Mouse (Mus musculus): Measurements from ENCODE around the gene Tbcc.
"Not testable (repeated sequence)": the region's sequence is repeated elsewhere in the genome, so short reads cannot be mapped to it uniquely, and the experiment has no call there.

Gene Tbcc

DNA sequence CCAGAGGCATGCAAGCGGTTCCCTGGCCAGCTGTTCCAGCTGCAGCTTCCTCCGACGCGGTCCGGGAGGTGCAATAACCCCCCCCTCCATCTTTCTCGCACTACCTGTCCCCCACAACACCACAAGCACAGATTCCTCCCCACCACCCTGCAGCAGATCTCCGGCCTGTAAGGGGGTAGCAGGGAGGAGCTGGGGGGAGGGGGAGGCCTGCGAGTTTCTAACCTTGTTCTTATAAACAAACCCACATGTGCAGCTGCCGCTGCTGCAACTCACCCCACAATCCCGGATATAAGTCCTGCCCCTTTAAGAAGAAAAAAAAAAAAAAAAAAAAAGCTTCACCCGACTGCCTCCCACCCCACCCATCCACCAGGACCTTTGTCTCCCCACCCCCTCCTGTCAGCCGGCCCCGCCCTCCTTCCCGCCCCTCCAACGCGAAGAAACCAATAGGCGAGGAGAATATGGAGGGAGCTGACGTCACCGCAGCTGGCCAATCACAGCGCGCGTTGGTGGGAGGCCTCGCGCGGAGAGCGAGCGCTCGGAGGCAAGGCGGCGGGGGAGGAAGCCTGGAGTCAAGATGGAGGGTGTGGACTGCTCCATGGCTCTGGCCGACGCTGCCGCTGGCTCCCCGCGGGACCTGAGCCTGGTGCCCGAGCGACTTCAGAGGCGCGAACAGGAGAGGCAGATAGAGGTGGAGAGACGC, at the start of gene Tbcc:
Gene Tbcc, plus strand, starts transcription at position 569 of the 700 bp plus-strand sequence.
- peak; percentile 98 for DNase-seq (ENCODE audit: low read depth, low spot score)

DNA sequence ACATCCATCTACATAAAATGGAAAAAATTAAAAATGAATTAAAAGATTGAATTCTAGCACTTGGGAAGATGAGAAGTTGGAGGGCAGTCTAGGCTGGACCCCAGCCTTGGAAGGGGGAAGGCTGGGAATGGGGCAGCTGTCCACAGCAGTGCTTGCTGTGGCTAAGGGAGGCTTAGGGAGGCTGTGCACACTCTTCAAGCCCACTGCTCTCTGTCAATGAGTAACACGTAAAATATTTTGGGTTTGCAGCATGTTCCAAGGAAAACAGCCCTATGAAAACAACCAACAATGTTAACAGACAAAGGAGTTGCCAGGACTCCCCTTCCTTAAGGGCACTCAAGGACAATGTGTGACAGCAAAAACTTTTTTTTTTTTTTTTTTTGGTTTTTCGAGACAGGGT, 47.5 kb upstream of the Tbcc start:
- no peak for DNase-seq (ENCODE audit: low read depth, low spot score)

DNA sequence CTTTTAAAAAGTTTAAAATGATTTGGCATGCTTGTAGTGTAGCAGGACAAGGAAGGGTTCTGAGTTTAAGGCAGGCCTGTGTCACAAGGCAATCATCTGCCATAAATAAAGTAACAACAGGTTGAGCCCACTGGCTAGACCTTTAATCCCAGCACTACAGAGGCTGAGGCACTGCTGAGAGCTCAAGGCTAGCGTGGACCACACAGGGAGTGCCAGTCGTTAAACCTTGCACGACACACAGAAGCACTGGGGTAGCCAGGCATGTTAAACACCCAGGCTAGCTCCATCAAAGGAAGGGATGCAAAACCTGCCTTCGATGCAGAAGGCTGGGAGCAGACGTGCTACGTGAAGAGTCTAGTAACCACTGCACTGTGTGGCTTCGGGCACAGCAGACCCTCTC, 46.8 kb upstream of the Tbcc start:
- DNase-seq (ENCODE audit: low read depth, low spot score): no peak

DNA sequence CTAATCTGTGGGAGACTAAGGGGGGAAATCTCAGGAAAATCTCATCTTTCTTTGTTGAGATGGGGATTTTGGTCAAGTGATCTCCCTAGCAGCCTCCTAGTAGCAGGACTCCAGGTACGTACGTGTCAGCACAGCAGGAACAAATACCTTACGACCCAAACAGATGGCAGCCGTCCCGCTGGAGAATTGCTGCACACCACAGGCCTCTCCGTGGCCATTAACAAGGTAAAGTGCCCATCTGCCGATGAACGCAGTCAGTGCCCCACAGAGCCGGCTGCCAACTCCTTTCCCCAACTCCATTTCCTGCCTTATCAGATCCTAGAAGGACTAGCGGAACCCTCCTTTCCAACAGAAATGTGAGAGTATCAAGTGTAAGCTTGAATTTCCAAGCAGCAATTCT, 45.7 kb upstream of the Tbcc start:
- DNase-seq (ENCODE audit: low read depth, low spot score): no peak

DNA sequence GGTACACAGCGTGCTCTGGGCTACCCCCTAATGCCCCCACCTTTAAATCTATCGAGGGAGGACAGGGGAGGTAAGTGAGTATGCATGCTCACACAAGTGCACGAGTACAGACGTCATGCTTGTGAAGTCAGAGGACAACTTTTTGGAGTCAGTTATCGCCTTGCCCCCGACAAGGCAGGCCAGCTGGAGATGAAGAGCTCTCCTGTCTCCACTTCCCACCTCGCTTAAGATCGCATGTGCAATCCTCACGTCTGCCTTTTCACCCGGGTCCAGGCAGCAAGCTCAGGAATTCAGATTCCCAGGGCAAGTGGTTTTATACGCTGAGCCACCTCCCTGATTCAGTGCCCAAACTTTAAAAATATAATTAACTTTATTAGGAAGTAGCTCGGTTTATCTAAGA, 45.2 kb upstream of the Tbcc start:
- no peak for DNase-seq (ENCODE audit: low read depth, low spot score)

DNA sequence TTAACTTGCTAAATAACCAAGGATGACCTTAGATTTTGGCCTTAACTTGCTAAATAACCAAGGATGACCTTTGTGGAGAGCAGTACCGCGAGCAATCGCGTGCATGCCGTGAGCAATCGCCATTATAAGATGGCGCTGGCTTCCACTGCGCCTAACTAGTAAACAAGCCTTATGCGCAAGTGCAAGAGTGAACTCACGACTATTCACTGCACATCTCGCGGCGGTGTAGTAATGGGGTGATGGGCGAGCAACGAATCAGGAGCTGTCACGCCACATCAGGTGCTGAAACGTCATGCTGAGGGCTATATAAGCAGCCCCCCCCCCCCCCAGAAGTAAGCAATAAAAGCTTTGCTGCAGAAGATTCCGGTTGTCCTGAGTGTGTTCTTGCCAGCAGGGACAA, 43.9 kb upstream of the Tbcc start:
- DNase-seq (ENCODE audit: low read depth, low spot score): not testable (repeated sequence)

DNA sequence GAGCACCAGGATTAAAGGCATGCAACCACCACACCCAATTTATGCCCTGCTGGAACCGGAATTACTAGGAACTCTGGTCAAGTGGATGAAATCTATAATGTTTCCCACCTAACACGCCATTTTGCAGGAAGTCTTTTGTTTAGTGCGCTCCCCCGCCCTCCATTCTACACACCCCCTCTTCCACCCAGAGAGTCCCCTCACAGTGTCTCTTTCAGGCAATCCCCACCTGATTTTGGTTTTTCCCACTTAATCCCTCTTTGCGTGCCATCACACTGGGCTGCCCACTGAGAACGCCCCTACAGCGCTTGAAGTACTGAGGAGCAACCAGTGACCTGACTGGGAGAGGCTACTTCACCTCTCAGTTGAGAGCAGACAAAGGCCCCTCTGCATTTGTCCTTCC, 43.3 kb upstream of the Tbcc start:
- no peak for DNase-seq (ENCODE audit: low read depth, low spot score)

DNA sequence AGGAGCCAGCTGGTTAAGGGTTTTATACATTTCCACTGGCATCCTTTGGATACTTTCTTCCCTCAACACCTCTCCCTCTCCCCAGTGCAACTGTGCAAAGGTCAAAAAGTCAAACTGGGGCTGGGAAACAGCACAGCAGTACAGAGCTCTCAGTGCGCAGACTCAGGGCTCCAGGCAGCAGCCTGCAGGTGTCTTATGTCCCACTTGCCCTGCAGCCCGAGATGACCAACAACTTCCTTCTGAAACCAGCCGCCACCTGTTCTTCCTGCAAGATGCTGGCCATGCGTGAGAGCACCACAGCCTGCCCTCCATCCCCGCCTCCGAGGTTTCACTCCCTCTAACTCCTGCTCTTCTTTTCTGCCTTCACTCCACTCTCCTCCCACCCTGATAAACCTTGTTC, 37.8 kb upstream of the Tbcc start:
- DNase-seq (ENCODE audit: low read depth, low spot score): no peak

DNA sequence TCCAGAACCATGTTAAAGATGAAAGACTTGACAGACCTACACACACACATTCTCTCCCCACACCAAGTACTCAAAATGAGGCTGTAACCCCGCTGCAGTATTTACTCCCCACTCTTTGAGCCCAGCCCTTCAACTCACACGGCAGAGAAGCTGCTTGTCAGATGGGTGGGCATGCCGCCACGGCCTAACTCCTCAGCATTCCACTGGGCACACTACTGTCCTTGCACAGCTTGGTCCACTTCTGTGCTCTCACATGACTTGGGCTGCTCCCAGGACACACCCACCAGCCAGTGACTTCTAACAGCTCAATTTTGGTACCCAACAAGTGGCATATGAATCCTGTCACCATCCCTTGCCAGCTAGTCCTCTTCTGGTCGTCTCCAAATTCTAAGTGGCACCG, 37.2 kb upstream of the Tbcc start:
- no peak for DNase-seq (ENCODE audit: low read depth, low spot score)

DNA sequence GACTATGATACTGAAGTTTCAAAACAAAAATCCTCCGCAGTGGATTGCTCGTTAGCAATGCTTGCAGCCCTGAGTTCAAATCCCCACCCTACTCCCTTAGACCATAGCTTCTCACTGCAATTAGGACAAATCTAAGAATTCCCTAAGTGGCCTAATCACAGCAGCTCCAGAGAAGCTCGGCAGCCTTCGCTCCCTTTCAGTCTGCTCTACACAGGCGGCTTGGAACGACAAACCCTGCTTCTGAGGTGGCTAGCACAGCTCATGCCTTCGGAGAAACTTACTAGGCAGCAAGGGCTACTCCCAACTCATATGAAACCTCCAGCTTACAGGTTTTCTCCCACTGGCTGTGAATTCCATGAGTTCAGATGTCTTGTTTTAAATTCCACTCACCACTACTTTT, 36.4 kb upstream of the Tbcc start:
- DNase-seq (ENCODE audit: low read depth, low spot score): no peak

DNA sequence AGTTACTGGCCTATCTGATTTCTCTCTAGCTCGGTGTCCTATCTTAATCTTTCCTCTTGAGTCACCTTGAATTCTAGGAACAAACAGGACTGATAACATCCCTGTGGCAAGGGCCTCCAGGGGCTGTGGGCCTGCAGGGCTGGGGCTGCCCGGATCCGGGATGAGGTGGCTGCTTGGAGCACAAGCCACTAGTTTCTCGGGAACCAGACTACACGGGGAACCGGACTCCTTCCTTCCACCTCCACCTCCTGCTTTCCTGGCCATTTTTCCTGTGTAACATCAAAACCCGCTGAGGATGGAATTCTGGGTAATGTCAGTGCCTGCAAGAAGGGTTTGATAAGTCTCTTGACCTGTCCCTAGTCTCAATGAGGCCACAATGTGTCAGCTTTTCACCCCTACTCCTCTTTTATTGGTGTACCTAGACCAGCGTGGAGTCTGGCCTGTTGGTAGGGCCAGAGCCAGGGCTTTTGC, 35.8 kb upstream of the Tbcc start:
- DNase-seq (ENCODE audit: low read depth, low spot score): no peak

DNA sequence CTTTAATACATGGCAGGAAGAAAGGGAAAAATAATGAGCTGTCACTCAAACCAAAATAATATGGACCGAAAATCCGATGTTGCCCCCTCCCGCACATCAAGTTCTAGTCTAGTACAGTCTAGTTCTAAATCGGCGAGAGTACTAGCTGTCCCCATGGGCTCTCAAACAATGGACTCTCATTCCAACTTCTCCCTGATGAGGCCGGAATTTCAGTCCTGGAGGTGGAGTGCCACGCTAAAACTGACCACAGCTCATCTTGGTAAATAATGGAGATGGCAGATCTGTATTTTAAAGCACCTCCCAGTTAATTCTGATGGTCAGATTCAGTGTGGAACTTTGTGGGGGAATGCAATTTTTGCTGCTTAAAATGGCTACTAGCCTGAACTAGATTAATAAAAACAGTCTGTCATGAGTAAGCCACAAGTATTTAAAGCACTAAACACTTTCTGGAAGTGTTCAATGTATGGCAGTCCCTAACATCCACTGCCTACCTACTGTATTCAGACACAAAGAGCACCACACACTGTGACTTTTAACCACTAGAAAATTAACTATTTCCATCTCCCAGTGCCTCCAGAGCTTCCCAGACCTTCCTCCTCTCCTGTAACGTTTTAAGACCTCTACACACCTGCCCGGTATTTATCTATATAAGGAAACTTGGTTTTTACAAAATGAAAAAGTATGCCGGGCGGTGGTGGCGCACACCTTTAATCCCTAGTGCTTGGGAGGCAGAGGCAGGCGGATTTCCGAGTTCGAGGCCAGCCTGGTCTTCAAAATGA, 35.0 kb upstream of the Tbcc start:
- DNase-seq (ENCODE audit: low read depth, low spot score): no peak

DNA sequence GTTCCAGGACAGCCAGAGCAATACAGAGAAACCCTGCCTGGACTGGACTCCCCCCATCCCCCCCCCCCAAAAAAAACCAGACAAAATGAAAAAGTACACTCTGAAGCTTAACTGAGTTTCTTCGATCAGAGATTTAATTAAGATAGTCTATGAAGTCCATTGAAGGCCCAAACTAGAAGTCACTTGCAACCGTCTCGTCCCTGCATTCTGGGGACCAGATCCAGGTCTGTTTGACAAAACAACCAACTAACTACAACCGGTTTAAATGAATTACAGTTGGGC, 34.4 kb upstream of the Tbcc start:
- DNase-seq (ENCODE audit: low read depth, low spot score): no peak

DNA sequence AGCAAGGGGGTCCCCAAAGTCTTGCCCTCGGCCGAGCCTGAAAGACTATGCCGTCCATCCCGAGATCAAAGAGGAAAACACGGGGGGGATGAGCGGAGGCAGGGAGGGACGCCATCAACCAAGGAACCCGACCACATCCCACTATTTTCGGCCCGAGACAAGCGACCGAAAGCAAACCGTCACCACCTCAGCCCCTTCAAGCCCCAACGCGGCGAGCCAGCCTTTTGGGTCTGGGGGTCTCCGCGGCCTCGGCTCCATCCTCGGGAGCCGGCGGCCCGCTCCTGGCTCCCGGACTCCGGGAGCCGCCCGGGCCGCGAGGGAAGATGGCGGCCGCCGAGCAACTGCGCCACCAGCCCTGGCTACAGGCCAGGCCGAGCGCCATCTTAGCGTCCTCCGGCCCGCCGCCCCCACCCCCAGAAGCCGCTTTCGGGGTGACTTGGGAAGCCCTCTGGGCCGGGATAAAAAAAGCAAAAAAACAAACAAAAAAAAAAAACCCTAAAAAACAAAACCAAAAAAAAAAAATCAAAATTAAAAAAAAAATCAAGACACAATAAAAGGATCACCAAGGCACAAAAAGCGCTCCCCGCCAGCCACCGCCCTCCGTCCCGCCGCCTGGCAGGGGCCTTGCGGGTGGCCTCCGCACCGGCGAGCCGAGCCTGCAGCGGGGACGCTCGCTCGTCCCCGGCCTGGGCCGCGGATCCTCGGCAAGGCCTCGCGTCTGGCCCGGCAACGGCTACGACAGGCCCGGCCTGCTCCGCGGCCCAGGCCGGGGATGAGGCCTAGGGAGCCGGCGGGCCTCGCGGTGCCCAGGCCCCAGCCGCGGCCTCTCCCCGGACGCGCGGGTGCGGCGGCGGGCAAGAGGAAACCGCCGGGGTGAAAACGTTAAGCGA, 33.8 kb upstream of the Tbcc start:
- no peak for DNase-seq (ENCODE audit: low read depth, low spot score)

DNA sequence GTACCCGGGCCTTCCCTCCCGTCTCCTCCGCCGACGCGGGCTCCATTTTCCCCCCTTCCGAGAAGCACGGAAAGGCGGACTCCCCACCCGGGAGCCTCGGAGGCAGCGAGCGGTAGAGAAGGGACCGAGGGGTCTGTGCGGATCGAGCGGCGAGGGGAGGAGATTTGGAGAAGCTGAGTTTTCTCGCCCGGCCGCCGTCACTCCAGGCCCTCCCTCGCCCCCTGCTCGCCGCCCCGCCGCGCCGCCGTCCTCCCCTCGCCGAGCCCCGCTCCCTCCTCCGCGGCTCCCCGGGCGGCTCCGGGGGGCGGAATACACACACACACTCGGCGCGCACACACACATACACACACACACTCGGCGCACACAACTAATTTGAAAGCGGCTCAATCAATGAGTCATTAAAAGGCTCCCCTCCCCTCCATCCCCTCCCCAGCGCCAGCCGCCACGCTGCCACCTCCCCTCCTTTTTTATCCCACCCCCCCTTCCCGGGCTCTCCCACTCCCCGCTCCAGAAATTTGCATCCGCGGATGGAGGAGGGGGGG, 33.1 kb upstream of the Tbcc start:
- peak; percentile 77 for DNase-seq (ENCODE audit: low read depth, low spot score)

DNA sequence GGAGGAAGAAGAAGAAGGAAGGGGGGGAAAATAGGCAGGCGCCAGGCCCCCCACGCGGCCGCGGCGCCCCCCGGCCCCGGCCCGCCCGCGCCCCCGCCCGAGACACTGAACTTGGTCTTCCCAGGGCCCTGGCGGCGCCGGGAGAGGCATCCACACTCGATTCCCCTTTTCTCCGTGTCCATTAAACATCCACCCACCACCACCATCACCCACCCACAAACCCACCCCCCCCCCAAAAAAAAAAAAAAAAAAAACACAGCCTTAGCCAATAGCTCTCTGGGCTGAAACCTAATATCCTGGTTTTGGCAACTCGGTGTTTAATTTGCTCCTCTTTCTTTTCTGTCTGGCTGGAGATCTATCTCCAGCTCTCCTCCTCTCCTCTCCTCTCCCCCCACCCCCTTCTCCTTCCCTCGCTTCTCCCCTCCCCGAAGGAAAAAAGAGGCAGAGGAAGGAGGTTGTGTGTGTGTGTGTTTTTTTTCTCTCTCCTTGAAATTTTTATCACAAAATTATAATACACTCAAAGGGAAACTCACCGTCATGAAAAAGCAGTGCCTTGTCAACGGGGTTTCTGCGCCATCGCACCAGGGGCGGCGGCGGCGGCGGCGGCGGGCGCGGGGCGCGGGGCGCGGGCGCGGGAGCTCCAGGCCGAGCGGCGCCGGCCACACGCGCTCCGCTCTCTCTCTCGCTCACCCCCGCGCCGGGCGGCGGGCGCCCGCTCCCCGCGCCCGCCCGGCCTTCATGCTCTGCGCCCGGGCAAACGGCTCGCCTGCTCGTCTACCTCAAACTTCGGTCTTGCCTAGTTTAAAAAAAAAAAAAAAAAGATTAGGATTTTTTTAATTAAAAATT, 32.4 kb upstream of the Tbcc start, which contains the start of gene Bicral:
Gene Bicral, minus strand, starts transcription at position 580 of the 846 bp plus-strand sequence.
- peak; percentile 62 for DNase-seq (ENCODE audit: low read depth, low spot score)

DNA sequence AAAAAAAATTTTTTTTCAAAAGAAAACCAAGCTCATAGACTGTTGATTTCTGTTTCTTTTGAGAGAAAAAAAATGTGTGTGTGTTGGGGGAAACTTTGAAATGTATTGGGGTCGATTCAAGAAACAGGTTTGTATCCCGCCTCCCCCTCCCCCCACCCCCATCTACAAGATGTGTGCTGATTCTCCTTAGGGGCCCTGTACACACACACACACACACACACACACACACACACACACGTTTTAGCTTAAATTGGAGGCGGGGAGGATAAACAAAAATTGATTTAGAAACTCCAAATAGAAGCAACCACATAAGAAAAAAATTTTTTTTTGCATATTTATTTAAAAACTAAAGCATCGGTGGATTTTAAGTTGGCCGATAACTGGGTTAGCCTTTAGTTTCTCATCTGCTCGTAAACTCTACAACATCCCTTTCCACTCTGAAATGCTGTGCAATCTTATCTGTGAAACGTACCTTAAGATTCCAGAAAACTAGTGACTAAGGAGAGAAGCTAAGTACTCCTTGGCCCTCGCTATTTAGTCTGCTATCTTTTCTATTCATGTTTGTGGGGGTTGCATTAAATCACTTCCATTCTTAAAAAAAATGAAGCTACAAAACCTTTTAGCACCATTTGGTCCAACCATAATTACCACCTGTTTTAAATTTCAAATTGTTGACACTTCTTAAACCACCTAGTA, 31.6 kb upstream of the Tbcc start:
- DNase-seq (ENCODE audit: low read depth, low spot score): no peak

DNA sequence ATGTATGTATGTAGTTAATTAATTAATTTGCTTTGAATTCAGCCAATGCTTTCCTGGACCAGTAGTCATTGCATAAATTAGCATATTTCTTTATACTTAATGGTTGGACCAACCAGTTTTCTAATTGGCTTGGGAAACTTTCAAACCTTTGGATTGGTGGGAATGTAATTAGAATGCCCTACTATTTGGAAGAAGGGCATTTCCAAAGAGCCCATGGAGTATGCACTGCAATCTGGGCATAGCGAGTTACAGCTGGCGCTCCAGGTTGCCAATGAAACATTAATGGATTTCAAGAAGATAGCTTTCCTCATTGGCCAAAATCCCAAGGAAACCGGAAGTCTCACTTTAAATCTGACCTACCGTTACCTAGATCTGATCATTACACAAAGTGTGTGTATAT, 30.4 kb upstream of the Tbcc start:
- no peak for DNase-seq (ENCODE audit: low read depth, low spot score)

DNA sequence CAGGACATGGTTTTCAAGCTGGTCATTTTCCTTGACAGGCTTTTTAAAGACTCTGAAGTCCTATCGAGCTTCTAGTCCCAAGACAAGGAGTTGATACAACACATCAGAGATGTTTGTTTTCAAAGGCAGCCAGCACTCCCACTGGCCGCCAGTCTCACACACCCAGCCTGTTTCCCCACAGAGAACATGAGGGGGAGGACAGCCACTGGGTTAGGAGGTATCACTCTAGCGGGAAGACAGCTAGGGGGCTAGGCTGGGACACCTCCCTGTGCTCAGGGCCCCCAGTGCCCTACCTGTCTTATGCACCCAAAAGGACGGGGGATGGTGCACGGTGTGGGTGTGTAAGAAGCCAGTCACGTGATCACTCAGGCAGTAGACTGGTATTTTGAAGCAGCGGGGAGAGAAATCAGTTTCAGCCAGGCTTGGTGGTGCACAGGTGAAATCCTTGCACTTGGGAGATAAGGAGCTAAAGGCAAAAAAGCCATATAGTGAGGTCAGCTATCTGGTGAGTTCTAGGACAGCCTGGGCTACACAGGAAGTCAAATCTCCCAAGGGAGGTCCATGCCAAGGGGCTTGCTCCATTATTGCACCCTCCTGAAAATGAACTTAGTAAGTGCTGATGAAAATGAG, 25.8 kb upstream of the Tbcc start:
- DNase-seq (ENCODE audit: low read depth, low spot score): no peak

DNA sequence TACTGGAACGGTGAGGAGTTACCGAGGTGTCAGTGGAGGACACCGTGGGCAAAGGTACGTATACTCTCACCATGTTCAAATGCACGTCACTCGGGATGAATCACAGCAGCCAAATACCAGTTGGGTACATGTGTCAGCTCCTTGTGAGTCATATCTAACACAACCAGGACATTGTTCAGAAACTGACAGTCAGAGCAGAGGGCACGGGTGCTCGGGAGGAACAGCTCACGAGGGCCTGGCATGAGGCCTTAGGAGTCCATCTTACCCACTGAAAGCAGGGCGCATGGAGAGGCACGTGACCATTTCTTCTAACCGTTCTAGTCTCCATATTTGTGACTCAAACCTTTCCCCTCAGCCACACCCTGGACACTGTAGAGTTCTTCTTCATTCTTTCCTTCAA, 23.6 kb upstream of the Tbcc start:
- DNase-seq (ENCODE audit: low read depth, low spot score): no peak

All from embryo, embryonic 11.5 days (tissue).